Mouse (Mus musculus) C2C12 (cell line): ENCODE measurements around the gene Rtl1.

Source experiments
- CEBPB ChIP-seq: IDR thresholded peaks from one replicate; pipeline ENCODE4 v1.6.1; 2011; ENCODE audit warnings: low read depth, mild to moderate bottlenecking, control low read depth, moderate library complexity
- CTCF ChIP-seq: IDR thresholded peaks from one replicate; pipeline ENCODE4 v1.5.1; 2011; ENCODE audit not compliant: control insufficient read depth, insufficient read depth, insufficient read length
- FOSL1 ChIP-seq: IDR thresholded peaks from one replicate; pipeline ENCODE4 v1.8.0; 2011; ENCODE audit warnings: mild to moderate bottlenecking, low read length; ENCODE audit not compliant: poor library complexity, insufficient read depth, severe bottlenecking
- MAX ChIP-seq: IDR thresholded peaks from one replicate; pipeline ENCODE4 v1.6.1; 2011; ENCODE audit warnings: mild to moderate bottlenecking, control low read depth
- MYOD1 ChIP-seq: IDR thresholded peaks from one replicate; pipeline ENCODE4 v1.6.1; 2011; ENCODE audit warnings: low read depth; ENCODE audit not compliant: control insufficient read depth, insufficient read length
- MYOG ChIP-seq: IDR thresholded peaks from one replicate; pipeline ENCODE4 v1.6.1; 2011; ENCODE audit not compliant: control insufficient read depth, insufficient read length; ENCODE audit errors: extremely low read depth
- USF1 ChIP-seq: IDR thresholded peaks from one replicate; pipeline ENCODE4 v1.6.1; 2011; ENCODE audit warnings: low read depth, mild to moderate bottlenecking, control low read depth, moderate library complexity

- TF ChIP-seq CTCF = no peak
- TF ChIP-seq MYOG = no peak
- TF ChIP-seq MAX = no peak
- TF ChIP-seq CEBPB = no peak
- TF ChIP-seq FOSL1 = no peak
- TF ChIP-seq USF1 = no peak
- TF ChIP-seq MYOD1 = no peak
These were observed 12.6 kb upstream of the Rtl1 start for GRCm38 (mm10) chr12:109612392-109613385.
